Mouse (Mus musculus): ENCODE results near the gene Pdia6. TPM values are rescaled to one million over a fixed set of nuclear protein-coding genes. Genes with fewer than 3 reads are reported as not detected.

Pdia6 gene
- 93.9 TPM for polyA plus RNA-seq (2014; fragmentation: Illumina TruSeq; extraction: RNeasy Lipid Tissue Mini Kit (QIAGEN cat#74804); ENCODE audit: low read depth, low replicate concordance)

GRCm38 (mm10) chr12:17265971-17266672 lies at the start of gene Pdia6:
Gene Pdia6, plus strand, starts transcription at chr12:17266545.

DNA sequence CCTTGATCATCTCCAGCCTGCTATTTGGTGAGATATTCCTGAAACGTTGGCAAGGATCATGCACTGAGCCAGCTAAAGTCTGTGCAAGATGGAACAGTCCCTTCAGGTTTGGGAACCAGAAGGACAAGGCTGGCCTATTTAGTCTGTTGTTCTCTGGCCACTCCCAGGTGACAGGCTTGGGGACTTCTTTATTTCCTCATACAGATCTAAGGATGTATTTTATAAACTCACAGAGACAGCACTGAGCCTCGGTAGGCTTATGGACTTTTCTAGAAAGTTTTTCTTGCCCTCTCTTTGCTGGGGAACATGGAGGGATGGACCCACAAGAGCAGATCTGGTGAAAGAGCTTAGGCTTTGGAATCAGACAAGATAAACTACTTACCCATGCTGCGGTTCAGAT lies 62.9 kb downstream of the Pdia6 start, which contains the start of gene Atp6v1c2:
TSS of gene Atp6v1c2 (minus strand) at position 101 of the 400 bp plus-strand sequence.

Other genes starting within 250 kb of the Pdia6 start
- 0.11 TPM for gene Kcnf1, start 89.7 kb upstream of the Pdia6 start, polyA plus RNA-seq (2014; fragmentation: Illumina TruSeq; extraction: RNeasy Lipid Tissue Mini Kit (QIAGEN cat#74804); ENCODE audit: low read depth, low replicate concordance)
- gene Atp6v1c2, start 62.8 kb downstream of the Pdia6 start, polyA plus RNA-seq (2014; fragmentation: Illumina TruSeq; extraction: RNeasy Lipid Tissue Mini Kit (QIAGEN cat#74804); ENCODE audit: low read depth, low replicate concordance), result 0.53 TPM
- gene Nol10, start 81.9 kb downstream of the Pdia6 start, polyA plus RNA-seq (2014; fragmentation: Illumina TruSeq; extraction: RNeasy Lipid Tissue Mini Kit (QIAGEN cat#74804); ENCODE audit: low read depth, low replicate concordance), result 14.7 TPM

Data from testis, adult 10 weeks (tissue).